Mouse (Mus musculus): ENCODE data around the gene Fxyd2. TPM values are rescaled to one million over a fixed set of nuclear protein-coding genes. Genes with fewer than 3 reads are reported as not detected.

Fxyd2 gene
- polyA plus RNA-seq, 1 experiment from 2014 or later = 0.88 TPM

DNA sequence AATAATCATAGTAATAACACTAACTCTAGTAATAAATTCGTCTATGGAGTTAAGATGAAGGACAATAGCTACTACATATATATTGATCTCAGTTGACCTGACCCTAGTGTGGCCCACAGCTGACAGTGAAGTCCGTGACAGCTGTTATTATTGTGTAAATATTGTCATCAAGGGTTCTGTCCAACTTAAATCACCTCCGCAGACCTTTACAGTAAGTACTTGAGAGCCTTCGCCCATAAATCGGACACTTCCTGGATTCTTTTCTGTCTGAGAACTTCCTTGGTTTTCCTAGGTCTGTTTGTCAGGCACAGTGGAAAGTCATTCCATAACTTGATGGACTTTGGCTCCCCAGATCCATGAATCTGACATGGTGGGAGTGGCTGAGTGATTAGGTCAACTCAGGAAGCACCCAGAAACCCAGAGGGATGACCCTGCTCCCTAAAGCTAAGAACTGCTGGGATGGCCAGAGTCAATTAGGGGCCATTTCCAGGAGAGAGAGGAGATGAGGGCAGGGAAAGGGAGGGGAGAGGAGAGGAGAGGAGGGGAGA is 44.9 kb downstream of the Fxyd2 start:
- WGBS = 82% methylated on average over 5 of the region's 5 CpGs
- Histone ChIP-seq H3K4me1 (ENCODE audit: control insufficient read depth, insufficient read depth, low read length) (no peaks in the 10 kb centered on the region), H3K9ac (ENCODE audit: low read length) (no peak overlapping the region), H3K4me2 (ENCODE audit: low read depth) (no peak overlapping the region), H3K36me3 (ENCODE audit: control insufficient read depth, insufficient read depth, low read length) (no peaks in the 10 kb centered on the region), H3K9me3 (ENCODE audit: control insufficient read depth, low read length) (no peaks in the 10 kb centered on the region), H3K27ac (ENCODE audit: low read depth, low read length) (no peak overlapping the region), H3K4me3 (ENCODE audit: low read depth, low read length) (no peak overlapping the region), H3K27me3 (ENCODE audit: control insufficient read depth, insufficient read depth, low read length) (no peaks in the 10 kb centered on the region)
- ATAC-seq (ENCODE audit: insufficient read depth, low FRiP score, low TSS enrichment) (no peak), DNase-seq (ENCODE audit: low spot score) (no peak)

- no peak for ATAC-seq (ENCODE audit: insufficient read depth, low FRiP score, low TSS enrichment)
- DNase-seq (ENCODE audit: low spot score) = no peak
- Histone ChIP-seq H3K9ac (ENCODE audit: low read length) (no peak overlapping the region), H3K4me2 (ENCODE audit: low read depth) (no peak overlapping the region), H3K36me3 (ENCODE audit: control insufficient read depth, insufficient read depth, low read length) (no peaks in the 10 kb centered on the region), H3K27ac (ENCODE audit: low read depth, low read length) (no peak overlapping the region), H3K9me3 (ENCODE audit: control insufficient read depth, low read length) (no peaks in the 10 kb centered on the region), H3K4me3 (ENCODE audit: low read depth, low read length) (no peak overlapping the region), H3K27me3 (ENCODE audit: control insufficient read depth, insufficient read depth, low read length) (no peaks in the 10 kb centered on the region), H3K4me1 (ENCODE audit: control insufficient read depth, insufficient read depth, low read length) (no peaks in the 10 kb centered on the region)
- WGBS = 88% methylated on average over 4 of the region's 4 CpGs
Measured at GRCm38 (mm10) chr9:45449658-45450057, 50.2 kb downstream of the Fxyd2 start.

GRCm38 (mm10) chr9:45451346-45451745 is 51.9 kb downstream of the Fxyd2 start:
- ATAC-seq (ENCODE audit: insufficient read depth, low FRiP score, low TSS enrichment) (no peak), DNase-seq (ENCODE audit: low spot score) (no peak)
- Histone ChIP-seq H3K9me3 (ENCODE audit: control insufficient read depth, low read length) (no peaks in the 10 kb centered on the region), H3K9ac (ENCODE audit: low read length) (no peak overlapping the region), H3K4me3 (ENCODE audit: low read depth, low read length) (no peak overlapping the region), H3K27me3 (ENCODE audit: control insufficient read depth, insufficient read depth, low read length) (no peaks in the 10 kb centered on the region), H3K4me1 (ENCODE audit: control insufficient read depth, insufficient read depth, low read length) (no peaks in the 10 kb centered on the region), H3K36me3 (ENCODE audit: control insufficient read depth, insufficient read depth, low read length) (no peaks in the 10 kb centered on the region), H3K27ac (ENCODE audit: low read depth, low read length) (no peak overlapping the region), H3K4me2 (ENCODE audit: low read depth) (no peak overlapping the region)
- WGBS = 89% methylated on average over 4 of the region's 4 CpGs

DNA sequence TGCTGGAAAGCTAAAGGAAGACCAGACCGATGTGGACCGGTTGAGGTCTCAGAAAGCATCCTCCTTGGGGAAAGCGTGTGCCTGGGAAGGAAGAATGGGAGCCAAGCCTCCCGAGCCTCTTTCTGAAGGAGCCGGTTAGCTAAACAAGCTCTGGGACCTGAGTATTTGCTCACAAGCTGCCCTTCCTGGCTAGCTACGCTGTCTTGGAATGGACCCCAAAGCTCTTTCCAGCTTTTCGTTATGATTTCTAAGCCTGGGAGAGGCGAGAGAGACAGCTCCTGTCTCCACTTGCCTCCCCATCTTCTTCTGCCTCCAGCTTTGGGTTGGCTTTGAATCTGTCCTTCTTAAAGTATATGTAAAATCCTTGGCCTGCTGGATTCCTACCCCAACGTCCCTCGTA is 54.6 kb downstream of the Fxyd2 start:
- no peak overlapping the region for H3K9ac ChIP-seq (ENCODE audit: low read length)

DNA sequence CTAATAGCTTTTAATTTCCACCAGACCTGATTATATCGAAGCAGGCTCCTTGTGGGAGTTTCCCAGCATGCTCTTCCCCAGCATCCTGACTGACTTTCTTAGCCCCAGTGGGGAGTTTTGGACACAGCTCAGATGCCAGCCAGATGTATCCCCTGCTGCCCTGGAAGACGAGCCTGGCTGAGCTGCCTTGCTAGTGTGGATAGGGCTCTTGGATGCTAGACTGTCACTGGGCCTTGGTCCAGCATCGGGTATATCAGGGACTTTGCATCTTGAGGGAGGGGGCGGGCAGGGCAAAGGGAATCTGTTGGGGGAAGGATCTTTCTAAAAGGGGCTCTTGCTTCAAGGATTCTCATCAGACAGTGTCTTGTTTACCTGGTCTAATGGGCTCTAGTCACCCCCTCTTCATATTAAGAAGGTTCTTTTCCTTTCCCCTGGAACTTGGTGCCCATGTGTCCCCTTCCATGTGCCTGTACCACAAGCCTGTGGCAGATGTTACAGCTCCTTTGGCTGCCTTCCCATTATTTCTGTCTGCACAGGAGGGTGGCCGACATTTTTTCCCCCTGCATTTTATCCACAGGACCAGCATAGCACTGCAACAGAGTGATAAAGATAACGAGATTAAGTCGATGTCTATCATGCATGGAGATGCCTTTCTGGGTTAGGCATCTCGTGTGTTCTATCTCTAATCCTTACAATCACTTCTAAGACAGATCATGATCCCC is 55.6 kb downstream of the Fxyd2 start:
- Histone ChIP-seq H3K4me1 (ENCODE audit: control insufficient read depth, insufficient read depth, low read length) (no peaks in the 10 kb centered on the region), H3K36me3 (ENCODE audit: control insufficient read depth, insufficient read depth, low read length) (no peaks in the 10 kb centered on the region), H3K9me3 (ENCODE audit: control insufficient read depth, low read length) (no peaks in the 10 kb centered on the region), H3K4me2 (ENCODE audit: low read depth) (no peak overlapping the region), H3K27ac (ENCODE audit: low read depth, low read length) (no peak overlapping the region), H3K27me3 (ENCODE audit: control insufficient read depth, insufficient read depth, low read length) (no peaks in the 10 kb centered on the region), H3K9ac (ENCODE audit: low read length) (no peak overlapping the region), H3K4me3 (ENCODE audit: low read depth, low read length) (no peak overlapping the region)
- ATAC-seq (ENCODE audit: insufficient read depth, low FRiP score, low TSS enrichment) (no peak), DNase-seq (ENCODE audit: low spot score) (no peak)
- 80% methylated on average over 8 of the region's 8 CpGs for WGBS

More for the DNA sequence above, 54.6 kb downstream of the Fxyd2 start:
- ATAC-seq (ENCODE audit: insufficient read depth, low FRiP score, low TSS enrichment) = no peak
- Histone ChIP-seq H3K36me3 (ENCODE audit: control insufficient read depth, insufficient read depth, low read length) (no peaks in the 10 kb centered on the region), H3K4me2 (ENCODE audit: low read depth) (no peak overlapping the region), H3K27ac (ENCODE audit: low read depth, low read length) (no peak overlapping the region), H3K4me3 (ENCODE audit: low read depth, low read length) (no peak overlapping the region), H3K27me3 (ENCODE audit: control insufficient read depth, insufficient read depth, low read length) (no peaks in the 10 kb centered on the region), H3K9me3 (ENCODE audit: control insufficient read depth, low read length) (no peaks in the 10 kb centered on the region), H3K4me1 (ENCODE audit: control insufficient read depth, insufficient read depth, low read length) (no peaks in the 10 kb centered on the region)
- no peak for DNase-seq (ENCODE audit: low spot score)
- 88% methylated on average over 10 of the region's 10 CpGs for WGBS

DNA sequence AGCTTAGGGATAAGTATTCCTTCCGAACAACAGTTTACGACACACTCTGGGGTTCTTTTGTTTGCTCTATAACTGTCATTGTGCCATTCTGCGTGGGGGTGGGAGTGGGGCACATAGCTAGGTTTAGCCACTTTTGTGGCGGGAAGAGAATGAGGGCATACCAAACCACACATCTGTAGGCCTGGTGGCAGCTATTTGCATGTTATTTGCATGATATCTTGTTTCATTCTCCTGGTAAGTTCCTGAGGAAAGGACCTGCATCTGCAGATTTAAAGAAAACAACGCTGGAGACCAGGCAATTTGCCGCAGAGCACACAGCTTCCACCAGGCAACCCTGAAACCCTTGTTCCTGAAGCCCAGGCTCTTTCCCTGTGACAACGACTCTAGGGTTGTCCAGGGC is 57.7 kb downstream of the Fxyd2 start:
- no peaks in the 10 kb centered on the region for H3K36me3 ChIP-seq (ENCODE audit: control insufficient read depth, insufficient read depth, low read length)
- DNase-seq (ENCODE audit: low spot score) (no peak), ATAC-seq (ENCODE audit: insufficient read depth, low FRiP score, low TSS enrichment) (no peak)
- no peak overlapping the region for H3K4me3 ChIP-seq (ENCODE audit: low read depth, low read length)
- 28% methylated on average over 7 of the region's 7 CpGs for WGBS
- H3K27me3 ChIP-seq (ENCODE audit: control insufficient read depth, insufficient read depth, low read length) = no peaks in the 10 kb centered on the region
- no peak overlapping the region for H3K9ac ChIP-seq (ENCODE audit: low read length)
- no peaks in the 10 kb centered on the region for H3K9me3 ChIP-seq (ENCODE audit: control insufficient read depth, low read length)
- no peak overlapping the region for H3K27ac ChIP-seq (ENCODE audit: low read depth, low read length)
- H3K4me2 ChIP-seq (ENCODE audit: low read depth) = no peak overlapping the region
- H3K4me1 ChIP-seq (ENCODE audit: control insufficient read depth, insufficient read depth, low read length) = no peaks in the 10 kb centered on the region

GRCm38 (mm10) chr9:45458363-45458762 is 58.9 kb downstream of the Fxyd2 start:
- Histone ChIP-seq H3K9ac (ENCODE audit: low read length) (no peak overlapping the region), H3K4me2 (ENCODE audit: low read depth) (no peak overlapping the region), H3K36me3 (ENCODE audit: control insufficient read depth, insufficient read depth, low read length) (no peaks in the 10 kb centered on the region), H3K9me3 (ENCODE audit: control insufficient read depth, low read length) (no peaks in the 10 kb centered on the region), H3K4me3 (ENCODE audit: low read depth, low read length) (no peak overlapping the region), H3K27me3 (ENCODE audit: control insufficient read depth, insufficient read depth, low read length) (no peaks in the 10 kb centered on the region), H3K27ac (ENCODE audit: low read depth, low read length) (no peak overlapping the region), H3K4me1 (ENCODE audit: control insufficient read depth, insufficient read depth, low read length) (no peaks in the 10 kb centered on the region)
- DNase-seq (ENCODE audit: low spot score) (no peak), ATAC-seq (ENCODE audit: insufficient read depth, low FRiP score, low TSS enrichment) (no peak)
- WGBS = 66% methylated on average over 14 of the region's 14 CpGs

Other genes with a start within 250 kb of the Fxyd2 start
- gene BC049352, start 217.7 kb upstream of the Fxyd2 start, polyA plus RNA-seq (2014; fragmentation: Nextera tagmentation; extraction: Ambion mirVana) = not detected in 2 replicates
- not detected in 2 replicates for gene Tmprss4, start 195.6 kb upstream of the Fxyd2 start, polyA plus RNA-seq (2014; fragmentation: Nextera tagmentation; extraction: Ambion mirVana)
- gene Il10ra, start 130.5 kb upstream of the Fxyd2 start, polyA plus RNA-seq (2014; fragmentation: Nextera tagmentation; extraction: Ambion mirVana) = 0.77 and 1.4 TPM in 2 replicates
- 0.16 TPM in 1 of 2 replicates, not detected in the other for gene Tmprss13, start 80.6 kb upstream of the Fxyd2 start, polyA plus RNA-seq (2014; fragmentation: Nextera tagmentation; extraction: Ambion mirVana)
- 109 and 111 TPM in 2 replicates for gene Fxyd6, start 29.5 kb upstream of the Fxyd2 start, polyA plus RNA-seq (2014; fragmentation: Nextera tagmentation; extraction: Ambion mirVana)
- gene Dscaml1, start 27.0 kb downstream of the Fxyd2 start, polyA plus RNA-seq (2014; fragmentation: Nextera tagmentation; extraction: Ambion mirVana) = 1.1 and 1.2 TPM in 2 replicates

All from neural tube, embryonic 11.5 days (tissue).